Mouse (Mus musculus) limb, embryonic 13.5 days (tissue): Measurements from ENCODE around the gene Eddm3b. TPM values are rescaled to one million over a fixed set of nuclear protein-coding genes. Genes with fewer than 3 reads are reported as not detected.
"Not testable (repeated sequence)": the region's sequence is repeated elsewhere in the genome, so short reads cannot be mapped to it uniquely, and the experiment has no call there.

ENCODE experiments used
- ATAC-seq: fragments of 200-750 bp; cut with Nextera tagmentation; 2 replicates; pipeline ENCODE4 v1.8.0; 2017; ENCODE audit warnings: low read depth, moderate number of reproducible peaks, moderate TSS enrichment; ENCODE audit not compliant: low FRiP score
- H3K27ac ChIP-seq: fragments of 300-500 bp; sonication (generic); 2 replicates; pipeline ENCODE4 v1.5.1; 2015; ENCODE audit warnings: inconsistent platforms, mild to moderate bottlenecking, moderate library complexity
- H3K27me3 ChIP-seq: fragments of 300-500 bp; sonication (generic); 2 replicates; pipeline ENCODE4 v1.6.1; 2015; ENCODE audit warnings: mild to moderate bottlenecking, inconsistent platforms
- H3K36me3 ChIP-seq: fragments of 300-500 bp; sonication (generic); 2 replicates; pipeline ENCODE4 v1.6.1; 2015; ENCODE audit warnings: inconsistent platforms, mild to moderate bottlenecking, moderate library complexity
- H3K4me1 ChIP-seq: fragments of 300-500 bp; sonication (generic); 2 replicates; pipeline ENCODE4 v1.6.1; 2015; ENCODE audit warnings: inconsistent platforms
- H3K4me2 ChIP-seq: fragments of 300-500 bp; sonication (generic); replicated peaks from 2 replicates; pipeline ENCODE4 v1.6.1; 2015; ENCODE audit warnings: inconsistent platforms, mild to moderate bottlenecking, moderate library complexity
- H3K4me3 ChIP-seq: fragments of 300-500 bp; sonication (generic); 2 replicates; pipeline ENCODE4 v1.5.1; 2015; ENCODE audit warnings: moderate library complexity, mild to moderate bottlenecking, inconsistent platforms
- H3K9ac ChIP-seq: fragments of 300-500 bp; sonication (generic); 2 replicates; pipeline ENCODE4 v1.6.1; 2015; ENCODE audit warnings: mild to moderate bottlenecking, inconsistent platforms
- H3K9me3 ChIP-seq: fragments of 300-500 bp; sonication (generic); 2 replicates; pipeline ENCODE4 v1.6.1; 2016; ENCODE audit warnings: inconsistent platforms
- WGBS: fragments of 180-500 bp; shearing (Covaris S2); methylation state at CpG from one replicate; pipeline ENCODE4 v1.1.7; 2015; 5-methylcytosine and 5-hydroxymethylcytosine counted together
- polyA plus RNA-seq: library from polyadenylated mRNA; unstranded; fragments of >200 nt; fragmentation: Nextera tagmentation; extraction: Ambion mirVana; gene quantifications from 2 replicates; pipeline ENCODE4 v1.2.1, GENCODE M21; 2015

Gene Eddm3b
- polyA plus RNA-seq, 1 experiment from 2014 or later: not detected

GRCm38 (mm10) chr14:51095736-51096524, 18.3 kb upstream of the Eddm3b start:
- H3K27ac ChIP-seq: no peak overlapping the region
- H3K4me3 ChIP-seq: no peak overlapping the region
- H3K36me3 ChIP-seq: no peaks in the 10 kb centered on the region
- H3K4me2 ChIP-seq: no peak overlapping the region
- ATAC-seq: no peak
- peaks cover 8% of the 10 kb centered on the region; the same call in 1 of the 2 replicates for H3K4me1 ChIP-seq
- H3K9ac ChIP-seq: no peak overlapping the region
- no peaks in the 10 kb centered on the region for H3K9me3 ChIP-seq
- WGBS: 57% methylated on average over 9 of the region's 9 CpGs
- H3K27me3 ChIP-seq: no peaks in the 10 kb centered on the region

- H3K4me3 ChIP-seq, H3K4me2 ChIP-seq, H3K9ac ChIP-seq, H3K9me3 ChIP-seq, H3K27me3 ChIP-seq, H3K4me1 ChIP-seq, H3K36me3 ChIP-seq, H3K27ac ChIP-seq: not testable (repeated sequence)
- ATAC-seq: peak; percentile 24; the same call in 1 of the 2 replicates
- WGBS: 9% methylated on average over 1 of the region's 1 CpGs
Measured at GRCm38 (mm10) chr14:51098300-51098699, 15.9 kb upstream of the Eddm3b start.

GRCm38 (mm10) chr14:51098921-51099320, 15.3 kb upstream of the Eddm3b start:
- Histone ChIP-seq H3K4me1 (no peaks in the 10 kb centered on the region), H3K27me3 (no peaks in the 10 kb centered on the region), H3K4me2 (no peak overlapping the region), H3K4me3 (no peak overlapping the region), H3K9me3 (no peaks in the 10 kb centered on the region), H3K27ac (no peak overlapping the region), H3K9ac (no peak overlapping the region), H3K36me3 (no peaks in the 10 kb centered on the region)
- WGBS: 93% methylated on average over 11 of the region's 11 CpGs
- ATAC-seq: no peak

GRCm38 (mm10) chr14:51101284-51101683, 12.9 kb upstream of the Eddm3b start:
- H3K27ac ChIP-seq: no peak overlapping the region
- no peaks in the 10 kb centered on the region for H3K4me1 ChIP-seq
- H3K4me2 ChIP-seq: no peak overlapping the region
- H3K9ac ChIP-seq: no peak overlapping the region
- no peak for ATAC-seq
- H3K4me3 ChIP-seq: no peak overlapping the region
- 0 out of 2 replicates have a peak, but pooled peaks cover 8% of the 10 kb centered on the region for H3K36me3 ChIP-seq
- 71% methylated on average over 9 of the region's 9 CpGs for WGBS
- no peaks in the 10 kb centered on the region for H3K9me3 ChIP-seq
- no peaks in the 10 kb centered on the region for H3K27me3 ChIP-seq

GRCm38 (mm10) chr14:51103217-51103616, 11.0 kb upstream of the Eddm3b start:
- Histone ChIP-seq H3K4me2 (no peak overlapping the region), H3K9ac (no peak overlapping the region), H3K4me1 (no peaks in the 10 kb centered on the region), H3K36me3 (0 out of 2 replicates have a peak, but pooled peaks cover 8% of the 10 kb centered on the region), H3K27ac (no peak overlapping the region), H3K27me3 (no peaks in the 10 kb centered on the region), H3K9me3 (no peaks in the 10 kb centered on the region), H3K4me3 (no peak overlapping the region)
- 63% methylated on average over 3 of the region's 3 CpGs for WGBS
- no peak for ATAC-seq

- Histone ChIP-seq H3K4me2 (no peak overlapping the region), H3K36me3 (0 out of 2 replicates have a peak, but pooled peaks cover 8% of the 10 kb centered on the region), H3K27ac (no peak overlapping the region), H3K9ac (no peak overlapping the region), H3K9me3 (no peaks in the 10 kb centered on the region), H3K4me1 (no peaks in the 10 kb centered on the region), H3K27me3 (no peaks in the 10 kb centered on the region), H3K4me3 (no peak overlapping the region)
- WGBS: 87% methylated on average over 2 of the region's 2 CpGs
- ATAC-seq: no peak
Measured at GRCm38 (mm10) chr14:51104366-51104765, 9.9 kb upstream of the Eddm3b start.

- no peaks in the 10 kb centered on the region for H3K27me3 ChIP-seq
- no peak overlapping the region for H3K9ac ChIP-seq
- no peaks in the 10 kb centered on the region for H3K9me3 ChIP-seq
- no peaks in the 10 kb centered on the region for H3K4me1 ChIP-seq
- H3K4me3 ChIP-seq: no peak overlapping the region
- H3K27ac ChIP-seq: no peak overlapping the region
- ATAC-seq: no peak
- no peak overlapping the region for H3K4me2 ChIP-seq
- H3K36me3 ChIP-seq: 0 out of 2 replicates have a peak, but pooled peaks cover 8% of the 10 kb centered on the region
Measured at GRCm38 (mm10) chr14:51106449-51106967, 7.7 kb upstream of the Eddm3b start.

GRCm38 (mm10) chr14:51111966-51112365, 2.3 kb upstream of the Eddm3b start:
- no peak for ATAC-seq

GRCm38 (mm10) chr14:51113476-51113875, 750 bp upstream of the Eddm3b start:
- 41% methylated on average over 9 of the region's 9 CpGs for WGBS

More at GRCm38 (mm10) chr14:51111966-51112365, 2.3 kb upstream of the Eddm3b start:
- Histone ChIP-seq H3K4me2 (no peak overlapping the region), H3K4me1 (no peaks in the 10 kb centered on the region), H3K36me3 (no peaks in the 10 kb centered on the region), H3K9ac (no peak overlapping the region), H3K27ac (no peak overlapping the region), H3K9me3 (no peaks in the 10 kb centered on the region), H3K4me3 (no peak overlapping the region), H3K27me3 (no peaks in the 10 kb centered on the region)
- WGBS: 52% methylated on average over 3 of the region's 3 CpGs

GRCm38 (mm10) chr14:51125684-51126083, 11.5 kb downstream of the Eddm3b start:
- Histone ChIP-seq H3K4me2 (no peak overlapping the region), H3K9ac (no peak overlapping the region), H3K27ac (no peak overlapping the region), H3K9me3 (no peaks in the 10 kb centered on the region), H3K27me3 (no peaks in the 10 kb centered on the region), H3K36me3 (no peaks in the 10 kb centered on the region), H3K4me1 (no peaks in the 10 kb centered on the region), H3K4me3 (no peak overlapping the region)
- ATAC-seq: no peak
- 83% methylated on average over 6 of the region's 6 CpGs for WGBS

More at GRCm38 (mm10) chr14:51113476-51113875, 750 bp upstream of the Eddm3b start:
- Histone ChIP-seq H3K4me3 (no peak overlapping the region), H3K27me3 (no peaks in the 10 kb centered on the region), H3K4me2 (no peak overlapping the region), H3K9me3 (no peaks in the 10 kb centered on the region), H3K27ac (no peak overlapping the region), H3K36me3 (no peaks in the 10 kb centered on the region), H3K4me1 (no peaks in the 10 kb centered on the region), H3K9ac (no peak overlapping the region)
- no peak for ATAC-seq

- Histone ChIP-seq H3K36me3 (no peaks in the 10 kb centered on the region), H3K9me3 (no peaks in the 10 kb centered on the region), H3K4me1 (no peaks in the 10 kb centered on the region), H3K27ac (no peak overlapping the region), H3K4me3 (no peak overlapping the region), H3K9ac (no peak overlapping the region), H3K27me3 (no peaks in the 10 kb centered on the region), H3K4me2 (no peak overlapping the region)
- 0 out of 2 replicates have a peak, but pooled peaks have one; percentile 28 for ATAC-seq
- 54% methylated on average over 2 of the region's 2 CpGs for WGBS
Measured at GRCm38 (mm10) chr14:51127648-51128258, 13.5 kb downstream of the Eddm3b start.

- H3K27ac ChIP-seq: no peak overlapping the region
- ATAC-seq: no peak
- H3K9ac ChIP-seq: no peak overlapping the region
- H3K4me1 ChIP-seq: no peaks in the 10 kb centered on the region
- no peak overlapping the region for H3K4me2 ChIP-seq
- H3K4me3 ChIP-seq: no peak overlapping the region
- 86% methylated on average over 9 of the region's 9 CpGs for WGBS
- H3K36me3 ChIP-seq: no peaks in the 10 kb centered on the region
- no peaks in the 10 kb centered on the region for H3K9me3 ChIP-seq
- H3K27me3 ChIP-seq: no peaks in the 10 kb centered on the region
Measured at GRCm38 (mm10) chr14:51128775-51129623, 14.8 kb downstream of the Eddm3b start.
